In genomic region chr9:99612202-99612601, GRCm38 (mm10) we compare ENCODE assay signal across 20 mouse cellular contexts. TPM values are rescaled to one million over a fixed set of nuclear protein-coding genes. Genes with fewer than 3 reads are reported as not detected.
"Had no signal": no experiment of that assay in that cellular context is flagged by ENCODE, and none has a peak within 500 bp of the region (broad histone marks: within the 10 kb centered on the region; RNA-seq: fewer than 3 reads in every experiment).

Gene A4gnt, plus strand, starts transcription at chr9:99612502.

- H3K36me3 ChIP-seq: liver, embryonic 13.5 days had no signal

- DNase-seq: kidney, postnatal 10 days; layer of hippocampus, adult 9-11 months; liver, embryonic 13.5 days; lung, adult 2 months; lung, postnatal 14 days; lung, postnatal 4 days; midbrain, embryonic 14.5 days; thymus, postnatal 25 days had no signal

- H3K9ac ChIP-seq: liver, embryonic 13.5 days had no signal

- H3K27ac ChIP-seq: layer of hippocampus, adult 2 months; liver, embryonic 13.5 days had no signal

- H3K9me3 ChIP-seq: liver, embryonic 13.5 days had no signal

- H3K27me3 ChIP-seq: liver, embryonic 13.5 days had no signal

- H3K4me3 ChIP-seq: layer of hippocampus, adult 2 months; liver, embryonic 13.5 days had no signal

- H3K4me1 ChIP-seq: liver, embryonic 13.5 days had no signal

- H3K4me2 ChIP-seq: liver, embryonic 13.5 days; midbrain, embryonic 11.5 days had no signal

- ATAC-seq: intestine, embryonic 16.5 days had no signal

RNA-seq across cellular contexts. Expression of gene A4gnt, which starts in this region (rescaled TPM):
- polyA plus RNA-seq: limb, embryonic 11.5 days; limb, embryonic 14.5 days; liver, adult 2 months; liver, embryonic 13.5 days; liver, embryonic 16.5 days; lung, adult 2 months; lung, embryonic 16.5 days; midbrain, embryonic 11.5 days; midbrain, embryonic 14.5 days; midbrain, postnatal 0 days; neural tube, embryonic 11.5 days; neural tube, embryonic 14.5 days; spleen, adult 2 months had no signal
